Mouse (Mus musculus) intestine, postnatal 0 days (tissue): ENCODE measurements at regions not wholly inside any gene's neighbourhood (a gene's known extent, or its start where the extent isn't known, plus 50 kb on each side); places are given as distances from the start of the nearest gene placed in this dataset.

Experiments used
- ATAC-seq: fragments of 200-750 bp; cut with Nextera tagmentation; 2 replicates; pipeline ENCODE4 v1.8.0; 2017; ENCODE audit warnings: mild to moderate bottlenecking, moderate TSS enrichment, moderate library complexity
- H3K27ac ChIP-seq: fragments of 300-500 bp; sonication (generic); 2 replicates; pipeline ENCODE4 v1.5.1; 2014; ENCODE audit warnings: mild to moderate bottlenecking, low read depth, low read length, moderate library complexity
- H3K27me3 ChIP-seq: fragments of 300-500 bp; sonication (generic); replicated peaks from 2 replicates; pipeline ENCODE4 v1.6.1; 2014; ENCODE audit warnings: low read length, mixed read lengths; ENCODE audit not compliant: control insufficient read depth, insufficient read depth
- H3K36me3 ChIP-seq: fragments of 300-500 bp; sonication (generic); 2 replicates; pipeline ENCODE4 v1.6.1; 2014; ENCODE audit warnings: mild to moderate bottlenecking, moderate library complexity; ENCODE audit not compliant: control insufficient read depth, insufficient read depth
- H3K4me1 ChIP-seq: fragments of 300-500 bp; sonication (generic); replicated peaks from 2 replicates; pipeline ENCODE4 v1.6.1; 2014; ENCODE audit warnings: antibody characterized with exemption, low read length, mixed read lengths; ENCODE audit not compliant: control insufficient read depth, insufficient read depth
- H3K4me2 ChIP-seq: fragments of 300-500 bp; sonication (generic); replicated peaks from 2 replicates; pipeline ENCODE4 v1.6.1; 2014; ENCODE audit warnings: low read depth, mild to moderate bottlenecking, moderate library complexity
- H3K4me3 ChIP-seq: fragments of 300-500 bp; sonication (generic); 2 replicates; pipeline ENCODE4 v1.5.1; 2014; ENCODE audit warnings: low read depth, low read length
- H3K9ac ChIP-seq: fragments of 300-500 bp; sonication (generic); 2 replicates; pipeline ENCODE4 v1.6.1; 2014; ENCODE audit warnings: mild to moderate bottlenecking, low read depth, low read length
- H3K9me3 ChIP-seq: fragments of 300-500 bp; sonication (generic); 2 replicates; pipeline ENCODE4 v1.6.1; 2016; ENCODE audit warnings: mixed run types; ENCODE audit not compliant: control insufficient read depth
- CTCF ChIP-seq: sonication (generic); IDR thresholded peaks from 2 replicates; pipeline ENCODE4 v1.5.1; 2016; ENCODE audit warnings: low read depth, mild to moderate bottlenecking, control low read depth, antibody characterized with exemption, moderate library complexity
- WGBS: fragments of 180-500 bp; shearing (Covaris S2); extraction: QIAGEN DNeasy Blood & Tissue Kit; methylation state at CpG from one replicate; pipeline ENCODE4 v1.1.7; 2014; 5-methylcytosine and 5-hydroxymethylcytosine counted together

GRCm38 (mm10) chr15:67030975-67031374 is 530.3 kb upstream of the Lrrc6 start:
- Histone ChIP-seq H3K27me3 (no peaks in the 10 kb centered on the region), H3K9me3 (no peaks in the 10 kb centered on the region), H3K4me2 (no peak overlapping the region), H3K9ac (no peak overlapping the region), H3K27ac (no peak overlapping the region), H3K4me3 (no peak overlapping the region), H3K4me1 (no peaks in the 10 kb centered on the region), H3K36me3 (no peaks in the 10 kb centered on the region)
- WGBS, result 86% methylated on average over 1 of the region's 1 CpGs
- ATAC-seq, result no peak
- no peak for TF ChIP-seq CTCF

- TF ChIP-seq CTCF, result no peak
- 85% methylated on average over 1 of the region's 1 CpGs for WGBS
- Histone ChIP-seq H3K4me1 (no peaks in the 10 kb centered on the region), H3K27me3 (no peaks in the 10 kb centered on the region), H3K27ac (no peak overlapping the region), H3K36me3 (no peaks in the 10 kb centered on the region), H3K4me3 (no peak overlapping the region), H3K9ac (no peak overlapping the region), H3K9me3 (no peaks in the 10 kb centered on the region), H3K4me2 (no peak overlapping the region)
- ATAC-seq, result no peak
These were observed 527.5 kb upstream of the Lrrc6 start for GRCm38 (mm10) chr15:67028161-67028560.

GRCm38 (mm10) chr15:67027751-67028150 is 527.0 kb upstream of the Lrrc6 start:
- 79% methylated on average over 2 of the region's 2 CpGs for WGBS
- no peaks in the 10 kb centered on the region for H3K27me3 ChIP-seq
- no peak for ATAC-seq

GRCm38 (mm10) chr15:67025746-67026145 is 525.0 kb upstream of the Lrrc6 start:
- 87% methylated on average over 4 of the region's 4 CpGs for WGBS
- Histone ChIP-seq H3K27ac (no peak overlapping the region), H3K36me3 (no peaks in the 10 kb centered on the region), H3K4me1 (no peaks in the 10 kb centered on the region), H3K4me3 (no peak overlapping the region), H3K4me2 (no peak overlapping the region), H3K27me3 (no peaks in the 10 kb centered on the region), H3K9ac (no peak overlapping the region), H3K9me3 (no peaks in the 10 kb centered on the region)
- TF ChIP-seq CTCF, result no peak
- ATAC-seq, result no peak

More at GRCm38 (mm10) chr15:67027751-67028150, 527.0 kb upstream of the Lrrc6 start:
- no peak overlapping the region for H3K9ac ChIP-seq
- TF ChIP-seq CTCF, result no peak
- H3K36me3 ChIP-seq, result no peaks in the 10 kb centered on the region
- H3K27ac ChIP-seq, result no peak overlapping the region
- no peak overlapping the region for H3K4me2 ChIP-seq
- H3K9me3 ChIP-seq, result no peaks in the 10 kb centered on the region
- H3K4me1 ChIP-seq, result no peaks in the 10 kb centered on the region
- no peak overlapping the region for H3K4me3 ChIP-seq

GRCm38 (mm10) chr15:67024386-67024785 is 523.7 kb upstream of the Lrrc6 start:
- H3K9me3 ChIP-seq, result no peaks in the 10 kb centered on the region
- 56% methylated on average over 2 of the region's 2 CpGs for WGBS

GRCm38 (mm10) chr15:67023081-67023480 is 522.4 kb upstream of the Lrrc6 start:
- ATAC-seq, result no peak
- Histone ChIP-seq H3K27ac (no peak overlapping the region), H3K9ac (no peak overlapping the region), H3K4me2 (no peak overlapping the region), H3K4me1 (0 out of 2 replicates have a peak, but pooled peaks cover 9% of the 10 kb centered on the region), H3K4me3 (no peak overlapping the region), H3K36me3 (no peaks in the 10 kb centered on the region), H3K27me3 (no peaks in the 10 kb centered on the region), H3K9me3 (no peaks in the 10 kb centered on the region)
- TF ChIP-seq CTCF, result no peak
- WGBS, result 83% methylated on average over 1 of the region's 1 CpGs

More at GRCm38 (mm10) chr15:67024386-67024785, 523.7 kb upstream of the Lrrc6 start:
- Histone ChIP-seq H3K27ac (no peak overlapping the region), H3K9ac (no peak overlapping the region), H3K4me1 (0 out of 2 replicates have a peak, but pooled peaks cover 1% of the 10 kb centered on the region), H3K27me3 (no peaks in the 10 kb centered on the region), H3K36me3 (no peaks in the 10 kb centered on the region), H3K4me3 (no peak overlapping the region), H3K4me2 (no peak overlapping the region)
- no peak for ATAC-seq
- no peak for TF ChIP-seq CTCF

- Histone ChIP-seq H3K4me3 (no peak overlapping the region), H3K27me3 (no peaks in the 10 kb centered on the region), H3K36me3 (no peaks in the 10 kb centered on the region), H3K4me1 (0 out of 2 replicates have a peak, but pooled peaks cover 16% of the 10 kb centered on the region), H3K27ac (no peak overlapping the region), H3K9me3 (no peaks in the 10 kb centered on the region), H3K9ac (no peak overlapping the region), H3K4me2 (no peak overlapping the region)
- no peak for ATAC-seq
- TF ChIP-seq CTCF, result no peak
- 58% methylated on average over 5 of the region's 5 CpGs for WGBS
These were observed 520.7 kb upstream of the Lrrc6 start for GRCm38 (mm10) chr15:67021391-67021790.
